Mouse (Mus musculus) midbrain, embryonic 11.5 days (tissue): ENCODE results near the gene Cd300a. TPM values are rescaled to one million over a fixed set of nuclear protein-coding genes. Genes with fewer than 3 reads are reported as not detected.
A peak's percentile ranks its signal among the peaks of the same experiment; 100 is the strongest.

ENCODE experiments used
- ATAC-seq: fragments of 200-750 bp; cut with Nextera tagmentation; 2 replicates; pipeline ENCODE4 v1.8.0; 2017; ENCODE audit warnings: moderate TSS enrichment, moderate library complexity; ENCODE audit not compliant: low FRiP score
- DNase-seq: peaks from one replicate; pipeline ENCODE4 v3.0.0; 2015; ENCODE audit warnings: low spot score; ENCODE audit errors: missing footprints
- H3K27ac ChIP-seq: fragments of 300-500 bp; sonication (generic); 2 replicates; pipeline ENCODE4 v1.5.1; 2014; ENCODE audit warnings: low read depth, low read length
- H3K27me3 ChIP-seq: fragments of 300-500 bp; sonication (generic); 2 replicates; pipeline ENCODE4 v1.6.1; 2014; ENCODE audit warnings: mild to moderate bottlenecking, low read length, moderate library complexity, mixed read lengths; ENCODE audit not compliant: control insufficient read depth, insufficient read depth
- H3K36me3 ChIP-seq: fragments of 300-500 bp; sonication (generic); 2 replicates; pipeline ENCODE4 v1.6.1; 2014; ENCODE audit warnings: mild to moderate bottlenecking, low read length, moderate library complexity, mixed read lengths; ENCODE audit not compliant: control insufficient read depth, insufficient read depth
- H3K4me1 ChIP-seq: fragments of 300-500 bp; sonication (generic); 2 replicates; pipeline ENCODE4 v1.6.1; 2014; ENCODE audit warnings: low read length; ENCODE audit not compliant: control insufficient read depth, insufficient read depth
- H3K4me2 ChIP-seq: fragments of 300-500 bp; sonication (generic); 2 replicates; pipeline ENCODE4 v1.6.1; 2014; ENCODE audit warnings: mild to moderate bottlenecking, moderate library complexity
- H3K4me3 ChIP-seq: fragments of 300-500 bp; sonication (generic); 2 replicates; pipeline ENCODE4 v1.5.1; 2014; ENCODE audit warnings: low read depth, low read length
- H3K9ac ChIP-seq: fragments of 300-500 bp; sonication (generic); 2 replicates; pipeline ENCODE4 v1.6.1; 2014; ENCODE audit warnings: low read length
- H3K9me3 ChIP-seq: fragments of 300-500 bp; sonication (generic); 2 replicates; pipeline ENCODE4 v1.6.1; 2016; ENCODE audit warnings: low read length; ENCODE audit not compliant: control insufficient read depth
- WGBS: fragments of 180-500 bp; shearing (Covaris S2); extraction: QIAGEN DNeasy Blood & Tissue Kit; methylation state at CpG from one replicate; pipeline ENCODE4 v1.1.7; 2014; 5-methylcytosine and 5-hydroxymethylcytosine counted together
- polyA plus RNA-seq: library from polyadenylated mRNA; unstranded; fragments of >200 nt; fragmentation: Nextera tagmentation; extraction: Ambion mirVana; gene quantifications from 2 replicates; pipeline ENCODE4 v1.2.1, GENCODE M21; 2014

The Cd300a gene
- polyA plus RNA-seq, 1 experiment from 2014 or later: 0.79 TPM

DNA sequence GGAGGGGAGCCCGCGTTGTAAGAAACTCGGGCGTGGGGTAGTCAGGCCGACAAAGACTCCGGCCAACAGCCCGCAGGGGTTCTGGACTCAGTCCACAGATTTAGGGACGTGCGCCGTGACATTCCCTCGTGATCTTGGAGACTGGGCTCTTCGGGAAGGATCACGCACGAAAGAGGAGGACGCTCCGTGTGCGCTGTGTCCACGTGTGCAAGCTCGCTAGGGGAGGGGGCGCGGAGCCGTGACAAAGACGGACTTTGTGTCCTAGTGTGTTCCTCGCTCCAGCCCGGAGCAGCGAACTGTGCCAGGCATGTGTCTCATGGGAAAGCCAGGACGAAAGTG is 38.6 kb upstream of the Cd300a start:
- Histone ChIP-seq H3K9me3 (no peaks in the 10 kb centered on the region), H3K36me3 (no peaks in the 10 kb centered on the region), H3K4me1 (peaks cover 24% of the 10 kb centered on the region), H3K27ac (no peak overlapping the region), H3K9ac (peak overlapping the region; percentile 50; the same call in 1 of the 2 replicates), H3K27me3 (peaks cover 48% of the 10 kb centered on the region), H3K4me3 (peak overlapping the region; percentile 55), H3K4me2 (peak overlapping the region; percentile 95)
- DNase-seq (peak; percentile 97), ATAC-seq (peak; percentile 56)
- 0% methylated on average over 27 of the region's 27 CpGs for WGBS

DNA sequence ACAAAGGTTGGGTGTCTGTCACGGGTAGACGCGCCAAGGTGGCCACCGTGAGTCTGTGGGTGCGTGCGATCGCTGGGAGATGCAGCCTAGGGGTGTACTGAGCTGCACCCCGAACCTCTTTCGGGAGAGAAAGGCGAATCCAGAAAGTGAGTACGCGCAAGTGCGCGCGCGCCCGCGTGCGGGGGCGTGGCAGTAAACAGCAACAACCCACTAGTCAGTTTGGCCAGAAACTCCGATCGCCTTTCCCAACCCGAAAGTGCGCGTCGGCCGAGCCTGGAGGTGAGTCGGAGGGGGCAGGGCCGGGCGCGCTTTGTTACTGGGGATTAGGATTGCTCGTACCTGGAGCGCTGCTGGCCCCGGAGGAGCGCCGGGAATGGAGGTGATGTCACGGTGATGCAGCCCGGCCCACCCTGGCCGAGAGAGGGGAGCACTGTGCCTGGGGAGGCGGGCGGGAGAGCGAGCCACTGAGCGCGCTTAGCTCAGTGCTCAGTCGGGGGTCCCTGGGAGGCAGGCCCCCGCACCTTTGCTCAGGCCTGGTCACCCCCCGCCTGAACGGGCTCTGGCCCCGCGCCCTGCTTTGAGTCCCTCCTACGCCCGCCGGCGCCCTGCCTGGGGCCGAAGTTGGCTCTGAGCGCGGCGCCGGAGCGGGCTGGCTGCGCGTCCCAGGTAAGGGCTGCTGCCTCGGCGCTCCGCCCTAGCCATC is 38.1 kb upstream of the Cd300a start:
- Histone ChIP-seq H3K9me3 (no peaks in the 10 kb centered on the region), H3K27me3 (peaks cover 48% of the 10 kb centered on the region), H3K4me1 (peaks cover 24% of the 10 kb centered on the region), H3K27ac (no peak overlapping the region), H3K36me3 (no peaks in the 10 kb centered on the region), H3K9ac (peak overlapping the region; percentile 50), H3K4me2 (peak overlapping the region; percentile 95), H3K4me3 (peak overlapping the region; percentile 55)
- DNase-seq: no peak
- under 1% methylated on average over 65 of the region's 65 CpGs for WGBS
- ATAC-seq: peak; percentile 60; the same call in 1 of the 2 replicates

DNA sequence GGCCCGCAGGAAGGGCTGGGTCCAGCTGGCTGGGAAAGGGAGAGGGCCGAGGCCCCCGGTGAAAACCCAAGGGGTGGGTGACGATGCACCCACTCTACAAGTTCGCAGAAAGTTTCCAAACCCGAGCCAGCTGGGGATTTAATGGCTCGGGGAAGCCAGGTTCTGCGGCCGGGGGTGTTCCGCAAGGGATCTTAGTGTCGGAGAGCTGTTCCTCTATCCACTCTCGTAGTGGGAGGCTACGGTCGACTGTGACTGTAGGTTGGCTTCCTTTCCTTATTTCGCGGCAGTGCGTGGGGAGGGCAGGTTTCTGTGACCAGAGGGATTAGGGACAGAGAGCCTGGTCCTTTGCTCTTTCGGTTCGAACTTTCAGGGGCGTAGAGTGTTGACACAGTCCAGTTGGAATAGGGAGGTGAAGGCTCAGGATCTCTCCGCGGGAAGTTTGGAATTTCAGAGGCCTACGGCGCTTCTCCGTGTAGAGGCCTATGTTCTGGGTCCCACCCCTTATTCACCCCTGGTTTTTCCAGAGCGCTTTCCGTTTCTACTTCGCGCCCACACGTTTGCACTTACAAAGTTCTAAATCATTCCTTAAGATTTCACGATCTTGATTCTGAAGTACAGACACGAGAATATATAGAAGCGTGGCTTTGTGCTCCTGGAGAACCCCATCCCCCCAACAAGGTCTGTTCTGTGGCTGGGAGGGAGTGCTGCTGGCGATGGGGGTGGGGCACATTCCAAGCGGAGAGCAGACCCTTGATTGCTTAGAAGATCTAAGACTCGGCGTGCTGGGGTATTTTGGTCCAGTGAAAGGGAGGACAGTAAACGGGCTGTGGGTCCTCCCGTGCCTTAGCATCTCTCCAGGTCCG is 37.3 kb upstream of the Cd300a start:
- Histone ChIP-seq H3K4me1 (peaks cover 24% of the 10 kb centered on the region), H3K4me2 (peak overlapping the region; percentile 95), H3K27ac (no peak overlapping the region), H3K27me3 (peaks cover 48% of the 10 kb centered on the region), H3K4me3 (peak overlapping the region; percentile 55), H3K9ac (peak overlapping the region; percentile 50), H3K36me3 (no peaks in the 10 kb centered on the region), H3K9me3 (no peaks in the 10 kb centered on the region)
- under 1% methylated on average over 40 of the region's 40 CpGs for WGBS
- DNase-seq: peak; percentile 94
- ATAC-seq: no peak

DNA sequence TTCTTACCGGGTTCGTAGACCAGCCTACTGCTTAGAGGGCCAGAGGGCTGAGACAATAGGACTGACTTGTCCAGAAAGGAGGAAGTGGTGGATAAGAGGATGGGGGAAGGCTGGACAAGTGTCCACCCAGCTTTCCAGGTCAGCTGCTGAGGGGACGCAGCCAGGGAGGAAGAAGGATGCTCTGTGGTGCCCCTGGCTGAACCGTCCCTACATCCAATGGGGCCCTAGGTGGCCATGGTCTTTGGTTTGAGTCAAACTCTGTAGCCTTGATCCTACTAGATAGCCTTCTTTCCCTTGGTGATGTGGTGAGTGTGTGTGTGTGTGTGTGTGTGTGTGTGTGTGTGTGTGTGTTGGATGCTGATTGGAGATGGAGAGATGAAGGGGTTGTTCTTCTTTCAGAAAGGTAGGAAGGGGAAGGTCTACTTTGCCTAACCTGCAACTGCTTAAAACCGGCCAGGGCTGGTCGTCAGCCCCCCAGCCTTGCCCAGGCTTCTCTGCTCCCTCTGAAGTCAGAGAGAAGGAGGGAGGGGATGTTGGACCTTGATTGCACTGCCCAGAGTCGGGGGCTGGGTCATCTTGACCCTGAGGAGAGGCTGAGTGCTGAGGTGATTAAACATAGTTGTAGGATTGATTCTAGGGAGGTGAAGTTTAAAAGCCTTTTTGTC is 36.5 kb upstream of the Cd300a start:
- DNase-seq (peak; percentile 69), ATAC-seq (no peak)
- Histone ChIP-seq H3K4me3 (peak overlapping the region; percentile 55), H3K4me1 (peaks cover 24% of the 10 kb centered on the region), H3K9ac (peak overlapping the region; percentile 50; the same call in 1 of the 2 replicates), H3K4me2 (peak overlapping the region; percentile 95), H3K27me3 (peaks cover 48% of the 10 kb centered on the region), H3K27ac (no peak overlapping the region), H3K9me3 (no peaks in the 10 kb centered on the region), H3K36me3 (no peaks in the 10 kb centered on the region)
- 16% methylated on average over 7 of the region's 7 CpGs for WGBS

DNA sequence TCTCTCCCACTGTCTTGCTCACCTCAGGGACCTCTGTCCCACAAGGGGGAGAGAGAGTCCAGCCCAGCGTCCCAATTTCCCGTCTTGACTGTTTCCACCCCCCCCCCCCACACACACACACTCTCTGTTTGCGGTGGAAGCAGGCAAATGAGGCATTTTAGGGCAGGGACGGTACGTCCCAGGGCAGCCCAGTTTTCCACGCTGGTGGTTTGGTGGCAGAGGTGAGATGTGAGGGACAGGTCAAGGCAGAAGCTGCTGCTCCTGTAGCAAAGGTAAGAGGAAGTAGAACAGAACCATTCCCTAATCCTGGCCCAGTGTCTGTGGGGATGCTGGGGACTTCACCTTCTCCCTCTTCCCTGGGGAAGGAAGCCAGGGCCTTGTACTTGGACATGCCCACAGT is 35.3 kb upstream of the Cd300a start:
- Histone ChIP-seq H3K27ac (no peak overlapping the region), H3K4me1 (peaks cover 24% of the 10 kb centered on the region), H3K4me2 (no peak overlapping the region), H3K27me3 (peaks cover 38% of the 10 kb centered on the region), H3K4me3 (no peak overlapping the region), H3K9ac (no peak overlapping the region), H3K9me3 (no peaks in the 10 kb centered on the region), H3K36me3 (no peaks in the 10 kb centered on the region)
- ATAC-seq: no peak
- WGBS: 78% methylated on average over 6 of the region's 6 CpGs
- no peak for DNase-seq

DNA sequence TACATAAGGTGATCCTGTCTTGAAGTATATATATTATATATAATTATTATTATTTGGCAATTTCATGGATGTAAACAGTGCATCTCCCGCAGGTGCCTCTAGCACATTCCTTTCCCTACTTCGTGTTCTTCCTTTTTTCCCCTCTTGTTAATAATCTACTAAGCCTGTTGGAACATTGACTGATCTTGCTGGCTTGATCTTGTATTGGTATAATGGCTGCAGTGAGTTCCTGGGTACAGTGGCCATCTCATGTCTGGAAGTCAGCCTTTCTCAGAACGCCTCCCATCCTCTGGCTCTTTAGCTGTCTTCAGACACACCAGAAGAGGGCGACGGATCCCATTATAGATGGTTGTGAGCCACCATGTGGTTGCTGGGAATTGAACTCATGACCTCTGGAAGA is 33.7 kb upstream of the Cd300a start:
- Histone ChIP-seq H3K4me1 (peaks cover 16% of the 10 kb centered on the region), H3K9ac (no peak overlapping the region), H3K9me3 (no peaks in the 10 kb centered on the region), H3K4me3 (no peak overlapping the region), H3K36me3 (no peaks in the 10 kb centered on the region), H3K27ac (no peak overlapping the region), H3K27me3 (peaks cover 24% of the 10 kb centered on the region), H3K4me2 (no peak overlapping the region)
- WGBS: 93% methylated on average over 5 of the region's 5 CpGs
- DNase-seq (no peak), ATAC-seq (no peak)

DNA sequence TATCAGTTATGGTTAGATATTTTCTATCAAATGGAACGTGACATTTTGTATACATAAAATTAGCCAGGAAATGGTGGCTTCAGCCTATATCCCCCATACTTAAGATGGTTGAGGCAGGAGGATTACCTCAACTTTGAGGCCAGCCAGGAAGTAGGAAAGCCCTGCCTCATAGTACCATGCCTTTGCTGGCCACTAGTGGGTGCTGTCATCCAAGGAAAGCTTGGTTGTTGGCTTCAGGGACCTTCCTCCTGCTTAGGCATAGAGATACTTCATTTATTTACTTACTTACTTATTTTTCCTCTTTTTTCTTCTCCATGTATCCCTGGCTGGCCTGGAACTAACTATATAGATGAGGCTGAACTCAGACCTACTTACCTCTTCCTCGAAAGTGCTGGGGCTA is 31.2 kb upstream of the Cd300a start:
- Histone ChIP-seq H3K9ac (no peak overlapping the region), H3K4me3 (no peak overlapping the region), H3K9me3 (no peaks in the 10 kb centered on the region), H3K4me2 (no peak overlapping the region), H3K27ac (no peak overlapping the region), H3K27me3 (0 out of 2 replicates have a peak, but pooled peaks cover under 1% of the 10 kb centered on the region), H3K36me3 (no peaks in the 10 kb centered on the region), H3K4me1 (no peaks in the 10 kb centered on the region)
- ATAC-seq (no peak), DNase-seq (peak; percentile 82)
- WGBS: 91% methylated on average over 2 of the region's 2 CpGs

DNA sequence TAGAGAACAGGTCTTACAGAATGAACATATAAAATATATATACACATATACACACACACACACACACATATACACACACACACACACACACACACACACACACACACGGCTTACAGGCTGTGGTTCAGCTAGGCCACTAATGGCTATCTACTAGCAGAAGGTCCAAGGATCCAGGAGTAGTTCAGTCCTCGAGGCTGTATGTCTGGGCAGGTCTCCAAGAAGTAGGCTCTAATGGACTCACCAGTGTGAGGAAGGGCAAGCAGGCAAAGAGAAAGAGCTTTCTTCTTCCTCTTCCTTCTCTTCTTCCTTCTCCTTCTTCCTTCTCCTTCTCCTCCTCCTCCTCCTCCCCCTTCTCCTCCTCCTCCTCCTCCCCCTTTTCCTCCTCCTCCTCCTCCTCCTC is 28.8 kb upstream of the Cd300a start:
- no peaks in the 10 kb centered on the region for H3K36me3 ChIP-seq
- DNase-seq: peak; percentile 47
- no peak for ATAC-seq
- H3K9ac ChIP-seq: no peak overlapping the region
- no peaks in the 10 kb centered on the region for H3K27me3 ChIP-seq
- 66% methylated on average over 2 of the region's 2 CpGs for WGBS
- no peak overlapping the region for H3K4me3 ChIP-seq
- H3K4me2 ChIP-seq: no peak overlapping the region
- no peak overlapping the region for H3K27ac ChIP-seq
- H3K9me3 ChIP-seq: no peaks in the 10 kb centered on the region
- no peaks in the 10 kb centered on the region for H3K4me1 ChIP-seq

DNA sequence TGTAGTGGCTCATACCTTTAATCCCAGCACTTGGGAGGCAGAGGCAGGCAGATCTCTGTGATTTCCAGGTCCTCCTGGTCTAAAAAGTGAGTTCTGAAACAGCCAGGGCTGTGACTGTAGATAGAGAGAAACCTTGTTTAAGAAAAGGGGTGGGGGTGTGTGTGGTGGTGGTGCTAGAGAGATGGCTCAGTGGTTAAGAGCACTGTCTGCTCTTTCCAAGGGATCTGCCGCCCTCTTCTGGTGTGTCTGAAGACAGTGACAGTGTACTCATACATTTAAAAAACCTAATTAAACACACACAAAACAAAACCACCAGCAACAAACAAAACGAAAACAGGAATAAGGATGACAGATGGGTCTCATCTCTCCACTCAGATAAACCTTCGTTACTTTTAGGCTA is 27.2 kb upstream of the Cd300a start:
- H3K9ac ChIP-seq: no peak overlapping the region
- no peaks in the 10 kb centered on the region for H3K9me3 ChIP-seq
- H3K36me3 ChIP-seq: no peaks in the 10 kb centered on the region
- no peaks in the 10 kb centered on the region for H3K27me3 ChIP-seq
- 91% methylated on average over 3 of the region's 3 CpGs for WGBS
- H3K27ac ChIP-seq: no peak overlapping the region
- no peak overlapping the region for H3K4me3 ChIP-seq
- ATAC-seq: no peak
- DNase-seq: peak; percentile 72
- H3K4me2 ChIP-seq: no peak overlapping the region
- no peaks in the 10 kb centered on the region for H3K4me1 ChIP-seq
